Mouse (Mus musculus): ENCODE data around the gene Xylt1.

DNA sequence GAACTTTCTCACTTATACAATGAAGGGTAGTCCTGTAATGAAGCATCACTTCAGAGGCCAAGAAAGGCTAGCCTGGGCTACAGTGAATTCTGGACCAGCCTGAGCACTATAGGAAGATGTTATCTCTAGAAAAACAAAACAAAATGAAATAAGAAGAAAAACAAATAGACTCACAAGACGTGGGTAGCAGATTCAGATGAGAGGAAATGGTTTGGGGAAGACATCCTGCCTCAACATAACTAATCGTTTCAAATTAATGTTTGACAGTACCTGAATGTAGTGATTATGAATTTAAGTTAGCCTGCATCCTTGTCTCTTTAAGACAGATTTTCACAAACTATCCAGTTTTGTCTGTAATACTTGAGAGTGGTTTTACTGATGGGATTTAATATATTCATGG lies 117.4 kb downstream of the Xylt1 start:
- TF ChIP-seq CTCF (IDR thresholded peaks at IDR 0.05; ENCODE audit: low read depth, low read length) (no peak), POLR2A (IDR thresholded peaks at IDR 0.05; ENCODE audit: borderline replicate concordance, low read depth, low read length) (no peak)

Data from bone marrow macrophage, adult 2 months (primary cell).